Mouse (Mus musculus) embryo, embryonic 11 days (tissue): ENCODE measurements around the gene Ddx51.

ENCODE experiments used
- DNase-seq: peaks from one replicate; pipeline ENCODE4 v3.0.0-alpha.2; 2015

The Ddx51 gene

GRCm38 (mm10) chr5:110652719-110653648 lies at the start of gene Ddx51, which contains the start of gene Noc4l:
Gene Ddx51 (plus strand): TSS chr5:110653451.
Gene Noc4l (minus strand): TSS chr5:110653417.
- DNase-seq = peak; percentile 98

GRCm38 (mm10) chr5:110604311-110604710 lies 48.9 kb upstream of the Ddx51 start:
- no peak for DNase-seq

- DNase-seq = no peak
Observed at GRCm38 (mm10) chr5:110605531-110606221, 47.6 kb upstream of the Ddx51 start.

GRCm38 (mm10) chr5:110607767-110608166 lies 45.5 kb upstream of the Ddx51 start:
- DNase-seq = no peak

GRCm38 (mm10) chr5:110608336-110608735 lies 44.9 kb upstream of the Ddx51 start:
- no peak for DNase-seq

GRCm38 (mm10) chr5:110608941-110609340 lies 44.3 kb upstream of the Ddx51 start:
- DNase-seq = peak; percentile 17

- DNase-seq = no peak
Observed at GRCm38 (mm10) chr5:110609425-110609824, 43.8 kb upstream of the Ddx51 start.

- no peak for DNase-seq
Observed at GRCm38 (mm10) chr5:110609868-110610267, 43.4 kb upstream of the Ddx51 start.

GRCm38 (mm10) chr5:110610484-110610883 lies 42.8 kb upstream of the Ddx51 start:
- no peak for DNase-seq

GRCm38 (mm10) chr5:110611435-110612158 lies 41.7 kb upstream of the Ddx51 start:
- peak; percentile 58 for DNase-seq

- no peak for DNase-seq
Observed at GRCm38 (mm10) chr5:110619226-110619625, 34.0 kb upstream of the Ddx51 start.

- DNase-seq = no peak
Observed at GRCm38 (mm10) chr5:110624319-110624718, 28.9 kb upstream of the Ddx51 start.

GRCm38 (mm10) chr5:110627351-110627750 lies 25.9 kb upstream of the Ddx51 start:
- no peak for DNase-seq

- peak; percentile 11 for DNase-seq
Observed at GRCm38 (mm10) chr5:110628156-110628555, 25.1 kb upstream of the Ddx51 start.

GRCm38 (mm10) chr5:110629525-110630120 lies 23.6 kb upstream of the Ddx51 start:
- no peak for DNase-seq

GRCm38 (mm10) chr5:110635951-110636707 lies 17.1 kb upstream of the Ddx51 start:
- DNase-seq = peak; percentile 46

- DNase-seq = no peak
Observed at GRCm38 (mm10) chr5:110638306-110639074, 14.8 kb upstream of the Ddx51 start.

GRCm38 (mm10) chr5:110639459-110639858 lies 13.8 kb upstream of the Ddx51 start:
- peak; percentile 69 for DNase-seq

GRCm38 (mm10) chr5:110646377-110646776 lies 6.9 kb upstream of the Ddx51 start:
- DNase-seq = no peak

- DNase-seq = no peak
Observed at GRCm38 (mm10) chr5:110653686-110654085, 435 bp downstream of the Ddx51 start.

GRCm38 (mm10) chr5:110659682-110660081 lies 6.4 kb downstream of the Ddx51 start:
- DNase-seq = no peak
